Mouse (Mus musculus): Measurements from ENCODE around the gene Hist3h2ba.
"Not testable (repeated sequence)": the region's sequence is repeated elsewhere in the genome, so short reads cannot be mapped to it uniquely, and the experiment has no call there.

DNA sequence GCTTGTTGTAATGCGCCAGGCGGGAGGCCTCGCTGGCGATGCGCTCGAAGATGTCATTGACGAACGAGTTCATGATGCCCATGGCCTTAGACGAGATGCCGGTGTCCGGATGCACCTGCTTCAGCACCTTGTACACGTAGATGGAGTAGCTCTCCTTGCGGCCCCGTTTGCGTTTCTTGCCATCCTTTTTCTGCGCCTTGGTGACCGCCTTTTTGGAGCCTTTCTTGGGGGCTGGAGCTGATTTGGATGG, 5.4 kb downstream of the Hist3h2ba start:
- not testable (repeated sequence) for TF ChIP-seq CTCF (conservative IDR thresholded peaks at IDR 0.05; ENCODE audit: low read length); POU5F1 (IDR thresholded peaks at IDR 0.05; ENCODE audit: borderline replicate concordance, low read length)

Measured in E14TG2a.4 (cell line).